Mouse (Mus musculus) neutrophil, adult 5-6 weeks (primary cell): ENCODE measurements around the gene Gon4l. TPM values are rescaled to one million over a fixed set of nuclear protein-coding genes. Genes with fewer than 3 reads are reported as not detected.
A peak's percentile ranks its signal among the peaks of the same experiment; 100 is the strongest.
"Not testable (repeated sequence)": the region's sequence is repeated elsewhere in the genome, so short reads cannot be mapped to it uniquely, and the experiment has no call there.

Source experiments
- ATAC-seq: fragments of 151-379, 151-347 bp; 2 replicates; pipeline ENCODE4 v1.8.0; 2017; ENCODE audit warnings: mild to moderate bottlenecking, moderate TSS enrichment; ENCODE audit not compliant: insufficient number of reproducible peaks, poor library complexity, low FRiP score, severe bottlenecking; ENCODE audit errors: extremely low read depth
- total RNA-seq: library from RNA; stranded (forward); fragments of 200-1000 nt; gene quantifications from 2 replicates; pipeline ENCODE4 v1.2.3, GENCODE M21; 2017

Gene Gon4l
- total RNA-seq = 50.8 and 52.1 TPM in 2 replicates

GRCm38 (mm10) chr3:88834951-88835491 lies at the start of gene Gon4l:
Gene Gon4l, plus strand, starts transcription at chr3:88835231.
- ATAC-seq = peak; percentile 79

GRCm38 (mm10) chr3:88786323-88786722 lies 48.7 kb upstream of the Gon4l start:
- not testable (repeated sequence) for ATAC-seq

GRCm38 (mm10) chr3:88786805-88787204 lies 48.2 kb upstream of the Gon4l start:
- not testable (repeated sequence) for ATAC-seq

GRCm38 (mm10) chr3:88788033-88788432 lies 47.0 kb upstream of the Gon4l start:
- not testable (repeated sequence) for ATAC-seq

- not testable (repeated sequence) for ATAC-seq
These were observed 37.5 kb upstream of the Gon4l start for GRCm38 (mm10) chr3:88797507-88797906.

GRCm38 (mm10) chr3:88803910-88804540 lies 31.0 kb upstream of the Gon4l start:
- ATAC-seq = no peak

- no peak for ATAC-seq
These were observed 9.3 kb upstream of the Gon4l start for GRCm38 (mm10) chr3:88825710-88826109.

- ATAC-seq = no peak
These were observed 7.8 kb upstream of the Gon4l start for GRCm38 (mm10) chr3:88827231-88827630.

- peak; percentile 24 for ATAC-seq
These were observed 3.6 kb upstream of the Gon4l start for GRCm38 (mm10) chr3:88831177-88832121.

GRCm38 (mm10) chr3:88832388-88832787 lies 2.6 kb upstream of the Gon4l start:
- ATAC-seq = peak; percentile 76

- no peak for ATAC-seq
These were observed 14.1 kb downstream of the Gon4l start for GRCm38 (mm10) chr3:88849172-88849571.

- ATAC-seq = no peak
These were observed 20.8 kb downstream of the Gon4l start for GRCm38 (mm10) chr3:88855837-88856236.

GRCm38 (mm10) chr3:88862129-88862528 lies 27.1 kb downstream of the Gon4l start:
- ATAC-seq = no peak

GRCm38 (mm10) chr3:88866735-88867134 lies 31.7 kb downstream of the Gon4l start:
- not testable (repeated sequence) for ATAC-seq

GRCm38 (mm10) chr3:88867177-88867576 lies 32.1 kb downstream of the Gon4l start:
- ATAC-seq = not testable (repeated sequence)

- ATAC-seq = not testable (repeated sequence)
These were observed 33.4 kb downstream of the Gon4l start for GRCm38 (mm10) chr3:88868449-88868848.

- not testable (repeated sequence) for ATAC-seq
These were observed 47.5 kb downstream of the Gon4l start for GRCm38 (mm10) chr3:88882536-88882935.

- not testable (repeated sequence) for ATAC-seq
These were observed 58.0 kb downstream of the Gon4l start for GRCm38 (mm10) chr3:88893011-88893410.

- no peak for ATAC-seq
These were observed 69.8 kb downstream of the Gon4l start for GRCm38 (mm10) chr3:88904803-88905202.

GRCm38 (mm10) chr3:88905209-88905608 lies 70.2 kb downstream of the Gon4l start:
- ATAC-seq = no peak
